Mouse (Mus musculus) liver, embryonic 13.5 days (tissue): ENCODE data around the gene Ptpro. TPM values are rescaled to one million over a fixed set of nuclear protein-coding genes. Genes with fewer than 3 reads are reported as not detected.
A peak's percentile ranks its signal among the peaks of the same experiment; 100 is the strongest.

Experiments used
- ATAC-seq: fragments of 200-750 bp; cut with Nextera tagmentation; 2 replicates; pipeline ENCODE4 v1.8.0; 2017; ENCODE audit warnings: low read depth, mild to moderate bottlenecking, moderate number of reproducible peaks, moderate library complexity
- DNase-seq: peaks from one replicate; pipeline ENCODE4 v3.0.0; 2022
- H3K27ac ChIP-seq: fragments of 300-500 bp; sonication (generic); 2 replicates; pipeline ENCODE4 v1.5.1; 2015; ENCODE audit warnings: moderate library complexity, mild to moderate bottlenecking, inconsistent platforms
- H3K27me3 ChIP-seq: fragments of 300-500 bp; sonication (generic); 2 replicates; pipeline ENCODE4 v1.6.1; 2015; ENCODE audit warnings: mild to moderate bottlenecking, inconsistent platforms
- H3K36me3 ChIP-seq: fragments of 300-500 bp; sonication (generic); 2 replicates; pipeline ENCODE4 v1.6.1; 2015; ENCODE audit warnings: mild to moderate bottlenecking, inconsistent platforms
- H3K4me1 ChIP-seq: fragments of 300-500 bp; sonication (generic); replicated peaks from 2 replicates; pipeline ENCODE4 v1.6.1; 2015; ENCODE audit warnings: inconsistent platforms
- H3K4me2 ChIP-seq: fragments of 300-500 bp; sonication (generic); 2 replicates; pipeline ENCODE4 v1.6.1; 2015; ENCODE audit warnings: inconsistent platforms, mild to moderate bottlenecking, moderate library complexity
- H3K4me3 ChIP-seq: fragments of 300-500 bp; sonication (generic); replicated peaks from 2 replicates; pipeline ENCODE4 v1.5.1; 2015; ENCODE audit warnings: mild to moderate bottlenecking, inconsistent platforms
- H3K9ac ChIP-seq: fragments of 300-500 bp; sonication (generic); 2 replicates; pipeline ENCODE4 v1.6.1; 2015; ENCODE audit warnings: mild to moderate bottlenecking, inconsistent platforms
- H3K9me3 ChIP-seq: fragments of 300-500 bp; sonication (generic); replicated peaks from 2 replicates; pipeline ENCODE4 v1.6.1; 2016; ENCODE audit warnings: inconsistent platforms
- WGBS: fragments of 180-500 bp; shearing (Covaris S2); methylation state at CpG from one replicate; pipeline ENCODE4 v1.1.7; 2015; ENCODE audit not compliant: insufficient replicate concordance; 5-methylcytosine and 5-hydroxymethylcytosine counted together
- polyA plus RNA-seq: library from polyadenylated mRNA; unstranded; fragments of >200 nt; fragmentation: Nextera tagmentation; extraction: Ambion mirVana; gene quantifications from 2 replicates; pipeline ENCODE4 v1.2.1, GENCODE M21; 2015

The Ptpro gene
- polyA plus RNA-seq, 1 experiment from 2014 or later, result 0.32 TPM

- H3K4me2 ChIP-seq, result no peak overlapping the region
- no peak overlapping the region for H3K4me3 ChIP-seq
- ATAC-seq (peak; percentile 36; the same call in 1 of the 2 replicates), DNase-seq (no peak)
- no peaks in the 10 kb centered on the region for H3K36me3 ChIP-seq
- H3K4me1 ChIP-seq, result no peaks in the 10 kb centered on the region
- no peaks in the 10 kb centered on the region for H3K27me3 ChIP-seq
- H3K27ac ChIP-seq, result no peak overlapping the region
- no peaks in the 10 kb centered on the region for H3K9me3 ChIP-seq
- 64% methylated on average over 8 of the region's 8 CpGs for WGBS
- no peak overlapping the region for H3K9ac ChIP-seq
Measured at GRCm38 (mm10) chr6:137503462-137503861, 251.3 kb downstream of the Ptpro start.

- ATAC-seq, result no peak
Measured at GRCm38 (mm10) chr6:137504052-137504451, 251.9 kb downstream of the Ptpro start.

GRCm38 (mm10) chr6:137505555-137506227 lies 253.6 kb downstream of the Ptpro start:
- H3K4me3 ChIP-seq, result no peak overlapping the region
- no peak overlapping the region for H3K9ac ChIP-seq
- H3K9me3 ChIP-seq, result no peaks in the 10 kb centered on the region
- 0 out of 2 replicates have a peak, but pooled peaks cover 2% of the 10 kb centered on the region for H3K4me1 ChIP-seq
- 27% methylated on average over 3 of the region's 3 CpGs for WGBS
- H3K4me2 ChIP-seq, result no peak overlapping the region
- no peak overlapping the region for H3K27ac ChIP-seq
- no peak for DNase-seq
- no peaks in the 10 kb centered on the region for H3K27me3 ChIP-seq
- no peak for ATAC-seq
- H3K36me3 ChIP-seq, result no peaks in the 10 kb centered on the region

More at GRCm38 (mm10) chr6:137504052-137504451, 251.9 kb downstream of the Ptpro start:
- DNase-seq, result no peak
- Histone ChIP-seq H3K4me3 (no peak overlapping the region), H3K9ac (no peak overlapping the region), H3K36me3 (no peaks in the 10 kb centered on the region), H3K27me3 (no peaks in the 10 kb centered on the region), H3K27ac (no peak overlapping the region), H3K9me3 (no peaks in the 10 kb centered on the region), H3K4me1 (no peaks in the 10 kb centered on the region), H3K4me2 (no peak overlapping the region)
- WGBS, result 39% methylated on average over 1 of the region's 1 CpGs

- H3K4me2 ChIP-seq, result no peak overlapping the region
- no peak overlapping the region for H3K9ac ChIP-seq
- H3K4me3 ChIP-seq, result no peak overlapping the region
- no peaks in the 10 kb centered on the region for H3K36me3 ChIP-seq
- H3K27me3 ChIP-seq, result no peaks in the 10 kb centered on the region
- 82% methylated on average over 7 of the region's 7 CpGs for WGBS
- no peak overlapping the region for H3K27ac ChIP-seq
- ATAC-seq (no peak), DNase-seq (no peak)
- H3K9me3 ChIP-seq, result no peaks in the 10 kb centered on the region
- 0 out of 2 replicates have a peak, but pooled peaks cover 6% of the 10 kb centered on the region for H3K4me1 ChIP-seq
Measured at GRCm38 (mm10) chr6:137506563-137506962, 254.4 kb downstream of the Ptpro start.

GRCm38 (mm10) chr6:137508936-137509335 lies 256.8 kb downstream of the Ptpro start:
- H3K36me3 ChIP-seq, result no peaks in the 10 kb centered on the region
- no peak for DNase-seq
- no peak for ATAC-seq
- peaks cover 19% of the 10 kb centered on the region for H3K4me1 ChIP-seq
- H3K27ac ChIP-seq, result no peak overlapping the region
- H3K27me3 ChIP-seq, result no peaks in the 10 kb centered on the region
- H3K9ac ChIP-seq, result no peak overlapping the region
- no peaks in the 10 kb centered on the region for H3K9me3 ChIP-seq
- no peak overlapping the region for H3K4me2 ChIP-seq
- 86% methylated on average over 19 of the region's 19 CpGs for WGBS
- no peak overlapping the region for H3K4me3 ChIP-seq

GRCm38 (mm10) chr6:137509341-137510045 lies 257.4 kb downstream of the Ptpro start:
- Histone ChIP-seq H3K27me3 (no peaks in the 10 kb centered on the region), H3K4me1 (peaks cover 19% of the 10 kb centered on the region), H3K9me3 (no peaks in the 10 kb centered on the region), H3K27ac (no peak overlapping the region), H3K4me3 (no peak overlapping the region), H3K9ac (no peak overlapping the region), H3K36me3 (no peaks in the 10 kb centered on the region), H3K4me2 (no peak overlapping the region)
- ATAC-seq (no peak), DNase-seq (no peak)
- WGBS, result 68% methylated on average over 14 of the region's 14 CpGs

- no peak for DNase-seq
Measured at GRCm38 (mm10) chr6:137512753-137513152, 260.6 kb downstream of the Ptpro start.

More at GRCm38 (mm10) chr6:137512753-137513152, 260.6 kb downstream of the Ptpro start:
- Histone ChIP-seq H3K4me3 (no peak overlapping the region), H3K27me3 (no peaks in the 10 kb centered on the region), H3K4me2 (no peak overlapping the region), H3K36me3 (no peaks in the 10 kb centered on the region), H3K4me1 (peaks cover 19% of the 10 kb centered on the region), H3K27ac (no peak overlapping the region), H3K9ac (no peak overlapping the region), H3K9me3 (no peaks in the 10 kb centered on the region)
- 14% methylated on average over 5 of the region's 5 CpGs for WGBS
- peak; percentile 77 for ATAC-seq

Other genes starting within 250 kb of the Ptpro start
- gene Rerg, start 81.8 kb upstream of the Ptpro start, polyA plus RNA-seq, result 2.5 and 3.3 TPM in 2 replicates